ENCODE assay signal across 22 mouse cellular contexts in genomic region chr17:81901999-81902665, GRCm38 (mm10).
DNase-seq lines count a peak whose midpoint lies in the region; ATAC-seq lines count a peak whose summit lies in the region.
"Had no signal": no experiment of that assay in that cellular context is flagged by ENCODE, and none has a peak within 500 bp of the region (broad histone marks: within the 10 kb centered on the region; RNA-seq: fewer than 3 reads in every experiment).

No protein-coding gene starts in this region.

- H3K9ac ChIP-seq in embryonic facial prominence, embryonic 14.5 days (ENCODE audit: low read depth, low read length): no peak overlapping the region
- no peak overlapping the region for H3K9ac ChIP-seq in kidney, embryonic 14.5 days (ENCODE audit: low read depth, low read length)
- no peak overlapping the region for H3K9ac ChIP-seq in hindbrain, embryonic 11.5 days (ENCODE audit: low read depth, low read length)
- H3K9ac ChIP-seq: hindbrain, embryonic 12.5 days; limb, embryonic 13.5 days; liver, embryonic 15.5 days; midbrain, embryonic 13.5 days; neural tube, embryonic 13.5 days had no signal

- no peaks in the 10 kb centered on the region for H3K27me3 ChIP-seq in embryonic facial prominence, embryonic 14.5 days (replicated peaks; ENCODE audit: control insufficient read depth, insufficient read depth, low read length)
- no peaks in the 10 kb centered on the region for H3K27me3 ChIP-seq in embryonic facial prominence, embryonic 10.5 days (replicated peaks; ENCODE audit: low read depth, poor library complexity, severe bottlenecking)
- H3K27me3 ChIP-seq in kidney, embryonic 14.5 days (ENCODE audit: control insufficient read depth, insufficient read depth, low read length): no peaks in the 10 kb centered on the region
- no peaks in the 10 kb centered on the region for H3K27me3 ChIP-seq in hindbrain, embryonic 11.5 days (ENCODE audit: control insufficient read depth, insufficient read depth, low read length)
- H3K27me3 ChIP-seq: hindbrain, embryonic 12.5 days; limb, embryonic 13.5 days; liver, embryonic 15.5 days; midbrain, embryonic 13.5 days; neural tube, embryonic 13.5 days had no signal

- no peaks in the 10 kb centered on the region for H3K36me3 ChIP-seq in embryonic facial prominence, embryonic 14.5 days (ENCODE audit: control insufficient read depth, insufficient read depth, low read length)
- no peaks in the 10 kb centered on the region for H3K36me3 ChIP-seq in embryonic facial prominence, embryonic 10.5 days (replicated peaks)
- H3K36me3 ChIP-seq in kidney, embryonic 14.5 days (ENCODE audit: control insufficient read depth, insufficient read depth, low read length): no peaks in the 10 kb centered on the region
- H3K36me3 ChIP-seq in hindbrain, embryonic 11.5 days (ENCODE audit: control insufficient read depth, insufficient read depth, low read length): no peaks in the 10 kb centered on the region
- H3K36me3 ChIP-seq: hindbrain, embryonic 12.5 days; limb, embryonic 13.5 days; liver, embryonic 15.5 days; midbrain, embryonic 13.5 days; neural tube, embryonic 13.5 days had no signal

- no peak for ATAC-seq in embryonic facial prominence, embryonic 14.5 days (ENCODE audit: low read depth)
- 0 out of 2 replicates have a peak, but pooled peaks have one; percentile 24 for ATAC-seq in kidney, embryonic 14.5 days (ENCODE audit: low FRiP score, low TSS enrichment)
- ATAC-seq in hematopoietic stem cell, adult 5-6 weeks (replicated peaks in 1 of 2; ENCODE audit: insufficient read depth in 1 of 2, low FRiP score in 2 of 2, low TSS enrichment in 1 of 2, low read depth in 1 of 2, poor library complexity in 2 of 2, severe bottlenecking in 2 of 2): peak; percentile 36 to 37; a peak in 1 of 4 replicates
- ATAC-seq in hindbrain, embryonic 11.5 days (ENCODE audit: low FRiP score): no peak
- ATAC-seq: forebrain, embryonic 14.5 days; inflammation-experienced regulatory T-cells, adult 6 months; midbrain, embryonic 13.5 days had no signal

- peaks cover 5% of the 10 kb centered on the region for H3K9me3 ChIP-seq in embryonic facial prominence, embryonic 14.5 days (ENCODE audit: control insufficient read depth, low read length)
- H3K9me3 ChIP-seq in embryonic facial prominence, embryonic 10.5 days: 0 out of 2 replicates have a peak, but pooled peaks cover 3% of the 10 kb centered on the region
- H3K9me3 ChIP-seq in kidney, embryonic 14.5 days (ENCODE audit: control insufficient read depth, low read length): peaks cover 3% of the 10 kb centered on the region; the same call in 1 of the 2 replicates
- H3K9me3 ChIP-seq in hindbrain, embryonic 11.5 days (ENCODE audit: control insufficient read depth, low read length): no peaks in the 10 kb centered on the region
- H3K9me3 ChIP-seq: hindbrain, embryonic 12.5 days; liver, embryonic 15.5 days; midbrain, embryonic 13.5 days; neural tube, embryonic 13.5 days had no signal

- H3K4me1 ChIP-seq in embryonic facial prominence, embryonic 14.5 days (ENCODE audit: control insufficient read depth, insufficient read depth, low read length): no peaks in the 10 kb centered on the region
- no peaks in the 10 kb centered on the region for H3K4me1 ChIP-seq in embryonic facial prominence, embryonic 10.5 days
- H3K4me1 ChIP-seq in kidney, embryonic 14.5 days (ENCODE audit: control insufficient read depth, insufficient read depth, low read length): 0 out of 2 replicates have a peak, but pooled peaks cover 2% of the 10 kb centered on the region
- H3K4me1 ChIP-seq in hindbrain, embryonic 11.5 days (replicated peaks; ENCODE audit: control insufficient read depth, insufficient read depth, low read length): no peaks in the 10 kb centered on the region
- H3K4me1 ChIP-seq: hindbrain, embryonic 12.5 days; limb, embryonic 13.5 days; liver, embryonic 15.5 days; midbrain, embryonic 13.5 days; neural tube, embryonic 13.5 days had no signal

- DNase-seq in embryonic facial prominence, embryonic 14.5 days (ENCODE audit: low spot score): peak; percentile 7
- no peak for DNase-seq in embryonic facial prominence, embryonic 10.5 days (ENCODE audit: low spot score)
- no peak for DNase-seq in kidney, adult 8-10 months
- DNase-seq in hindbrain, embryonic 11.5 days (ENCODE audit: low spot score): no peak
- DNase-seq in thymus, postnatal 14 days: no peak
- no peak for DNase-seq in ovary, postnatal 10 days (ENCODE audit: low spot score)
- DNase-seq: adrenal gland, postnatal 36 days; cerebellum, adult 18-20 months; cerebellum, postnatal 36 days; gastrocnemius, postnatal 36 days; kidney, adult 9 months had no signal

- 76% methylated on average over 4 of the region's 4 CpGs for WGBS in embryonic facial prominence, embryonic 14.5 days
- WGBS in embryonic facial prominence, embryonic 10.5 days: 85% methylated on average over 4 of the region's 4 CpGs
- 50% methylated on average over 4 of the region's 4 CpGs for WGBS in kidney, embryonic 14.5 days
- 85% methylated on average over 4 of the region's 4 CpGs for WGBS in hindbrain, embryonic 11.5 days

- H3K27ac ChIP-seq in embryonic facial prominence, embryonic 14.5 days (replicated peaks; ENCODE audit: low read depth, low read length): no peak overlapping the region
- H3K27ac ChIP-seq in embryonic facial prominence, embryonic 10.5 days (replicated peaks): no peak overlapping the region
- no peak overlapping the region for H3K27ac ChIP-seq in kidney, embryonic 14.5 days (ENCODE audit: low read depth, low read length)
- no peak overlapping the region for H3K27ac ChIP-seq in hindbrain, embryonic 11.5 days (ENCODE audit: low read depth, low read length)
- H3K27ac ChIP-seq: hindbrain, embryonic 12.5 days; limb, embryonic 13.5 days; liver, embryonic 15.5 days; macrophage; midbrain, embryonic 13.5 days; neural tube, embryonic 13.5 days had no signal

- no peak overlapping the region for H3K4me3 ChIP-seq in embryonic facial prominence, embryonic 14.5 days (ENCODE audit: low read depth, low read length)
- H3K4me3 ChIP-seq in embryonic facial prominence, embryonic 10.5 days: no peak overlapping the region
- no peak overlapping the region for H3K4me3 ChIP-seq in kidney, embryonic 14.5 days (ENCODE audit: low read length)
- H3K4me3 ChIP-seq in hindbrain, embryonic 11.5 days (ENCODE audit: low read depth, low read length): no peak overlapping the region
- H3K4me3 ChIP-seq: erythroblast, embryonic 14.5 days; hindbrain, embryonic 12.5 days; limb, embryonic 13.5 days; liver, embryonic 15.5 days; midbrain, embryonic 13.5 days; neural tube, embryonic 13.5 days had no signal

- no peak overlapping the region for H3K4me2 ChIP-seq in embryonic facial prominence, embryonic 14.5 days (ENCODE audit: low read depth, low read length)
- H3K4me2 ChIP-seq in kidney, embryonic 14.5 days (replicated peaks; ENCODE audit: low read depth, low read length): no peak overlapping the region
- no peak overlapping the region for H3K4me2 ChIP-seq in hindbrain, embryonic 11.5 days (replicated peaks; ENCODE audit: low read depth, low read length)
- H3K4me2 ChIP-seq: hindbrain, embryonic 12.5 days; limb, embryonic 13.5 days; liver, embryonic 15.5 days; midbrain, embryonic 13.5 days; neural tube, embryonic 13.5 days had no signal

Comparison
In these comparisons a context has a peak if more than half of its experiments do, and no peak if none do; other contexts are left out.
1. ATAC-seq: peak in kidney, embryonic 14.5 days (single experiment) and hematopoietic stem cell, adult 5-6 weeks (2 of 2); none in embryonic facial prominence, embryonic 14.5 days (single experiment) and hindbrain, embryonic 11.5 days (single experiment).